Mouse (Mus musculus) kidney, postnatal 0 days (tissue): Measurements from ENCODE around the gene Cldn5. TPM values are rescaled to one million over a fixed set of nuclear protein-coding genes. Genes with fewer than 3 reads are reported as not detected.
A peak's percentile ranks its signal among the peaks of the same experiment; 100 is the strongest.

ENCODE experiments used
- ATAC-seq: fragments of 200-750 bp; cut with Nextera tagmentation; replicated peaks from 2 replicates; pipeline ENCODE4 v1.8.0; 2017; ENCODE audit warnings: low read depth, moderate number of reproducible peaks, moderate TSS enrichment, moderate library complexity; ENCODE audit not compliant: low FRiP score
- DNase-seq: peaks from one replicate; pipeline ENCODE4 v3.0.0-alpha.2; 2016; ENCODE audit warnings: low spot score
- H3K27ac ChIP-seq: fragments of 300-500 bp; sonication (generic); 2 replicates; pipeline ENCODE4 v1.5.1; 2014; ENCODE audit warnings: mild to moderate bottlenecking
- H3K27me3 ChIP-seq: fragments of 300-500 bp; sonication (generic); 2 replicates; pipeline ENCODE4 v1.6.1; 2014; ENCODE audit warnings: low read length, mixed read lengths; ENCODE audit not compliant: insufficient read depth
- H3K36me3 ChIP-seq: fragments of 300-500 bp; sonication (generic); 2 replicates; pipeline ENCODE4 v1.6.1; 2014; ENCODE audit warnings: low read length, mixed read lengths; ENCODE audit not compliant: insufficient read depth
- H3K4me1 ChIP-seq: fragments of 300-500 bp; sonication (generic); replicated peaks from 2 replicates; pipeline ENCODE4 v1.6.1; 2014; ENCODE audit warnings: antibody characterized with exemption, low read length, mixed read lengths; ENCODE audit not compliant: insufficient read depth
- H3K4me2 ChIP-seq: fragments of 300-500 bp; sonication (generic); 2 replicates; pipeline ENCODE4 v1.6.1; 2014; ENCODE audit warnings: mild to moderate bottlenecking, low read length, moderate library complexity, mixed read lengths
- H3K4me3 ChIP-seq: fragments of 300-500 bp; sonication (generic); replicated peaks from 2 replicates; pipeline ENCODE4 v1.5.1; 2014; ENCODE audit warnings: low read depth, low read length
- H3K9ac ChIP-seq: fragments of 300-500 bp; sonication (generic); 2 replicates; pipeline ENCODE4 v1.6.1; 2014; ENCODE audit warnings: low read depth, low read length
- H3K9me3 ChIP-seq: fragments of 300-500 bp; sonication (generic); replicated peaks from 2 replicates; pipeline ENCODE4 v1.6.1; 2016; ENCODE audit warnings: low read length, inconsistent platforms, mixed read lengths
- CTCF ChIP-seq: IDR thresholded peaks from 2 replicates; pipeline ENCODE4 v1.5.1; 2016; ENCODE audit warnings: antibody characterized with exemption, low read depth, mild to moderate bottlenecking, moderate library complexity
- WGBS: fragments of 180-500 bp; shearing (Covaris S2); extraction: QIAGEN DNeasy Blood & Tissue Kit; methylation state at CpG from one replicate; pipeline ENCODE4 v1.1.7; 2014; 5-methylcytosine and 5-hydroxymethylcytosine counted together
- polyA plus RNA-seq: library from polyadenylated mRNA; unstranded; fragments of >200 nt; fragmentation: Nextera tagmentation; extraction: Ambion mirVana; gene quantifications from 2 replicates; pipeline ENCODE4 v1.2.1, GENCODE M21; 2015

Cldn5 gene
- polyA plus RNA-seq, 1 experiment from 2014 or later: 107 TPM

DNA sequence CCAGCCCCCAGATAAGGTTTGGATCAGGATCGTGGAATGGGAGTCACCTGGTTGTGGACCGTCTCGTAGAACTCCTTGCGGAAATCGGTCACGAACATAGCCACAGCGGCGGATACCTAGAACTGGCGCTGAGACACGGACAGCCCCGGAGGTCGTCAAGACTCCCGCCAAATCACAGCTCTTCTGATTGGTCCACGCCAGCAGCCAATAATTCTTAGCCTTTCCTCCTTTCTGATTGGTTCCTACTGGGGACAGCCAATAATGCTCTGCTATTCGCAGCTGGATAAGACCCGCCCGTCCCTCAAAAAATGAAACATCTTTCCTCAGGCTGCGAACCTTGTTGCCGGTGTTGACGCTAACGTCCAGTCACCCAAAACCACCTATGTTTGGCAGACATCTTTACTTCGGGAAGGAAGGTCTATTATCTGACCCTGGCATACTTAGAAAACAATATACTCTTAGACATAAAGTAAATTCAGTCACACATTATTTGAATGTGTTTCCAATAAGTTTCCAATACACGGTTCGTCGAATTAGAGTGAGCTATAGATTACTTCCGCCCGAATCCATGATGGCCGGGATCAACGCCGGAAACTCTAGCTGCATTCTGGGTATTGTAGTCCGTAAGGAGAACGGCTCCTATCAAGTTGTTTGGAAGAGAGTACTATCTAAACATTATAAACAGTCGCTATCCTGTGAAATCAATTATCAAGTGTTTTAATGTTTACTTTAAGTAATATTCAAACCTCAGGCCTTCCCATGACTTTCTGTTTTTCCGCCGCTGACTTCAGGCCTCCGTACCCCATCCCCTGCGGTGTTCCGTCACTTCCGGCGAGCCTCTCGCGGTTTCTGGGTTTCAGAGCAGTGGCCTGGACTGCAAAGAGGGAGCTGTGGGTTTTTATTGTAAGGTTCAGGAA lies 35.1 kb downstream of the Cldn5 start, which contains the start of the genes Ufd1 and Cdc45:
TSS of gene Ufd1 (plus strand) at position 312 of the 917 bp plus-strand sequence.
TSS of gene Cdc45 (minus strand) at position 520 of the 917 bp plus-strand sequence.
- Histone ChIP-seq H3K9me3 (no peaks in the 10 kb centered on the region), H3K27me3 (no peaks in the 10 kb centered on the region), H3K4me1 (peaks cover 5% of the 10 kb centered on the region), H3K36me3 (peaks cover 24% of the 10 kb centered on the region), H3K4me3 (peak within 1 kb of the TSS; percentile 95), H3K9ac (peak within 1 kb of the TSS; percentile 89), H3K4me2 (peak within 1 kb of the TSS; percentile 77), H3K27ac (peak within 1 kb of the TSS; percentile 92)
- ATAC-seq (peak; percentile 95), DNase-seq (peak; percentile 99)
- under 1% methylated on average over 42 of the region's 42 CpGs for WGBS
- no peak for TF ChIP-seq CTCF

GRCm38 (mm10) chr16:18812385-18812910 lies 35.8 kb downstream of the Cldn5 start:
- no peak for ATAC-seq
- peaks cover 5% of the 10 kb centered on the region for H3K4me1 ChIP-seq
- peak overlapping the region; percentile 95 for H3K4me3 ChIP-seq
- H3K9me3 ChIP-seq: no peaks in the 10 kb centered on the region
- peak; percentile 43 for DNase-seq
- H3K4me2 ChIP-seq: peak overlapping the region; percentile 77
- H3K9ac ChIP-seq: peak overlapping the region; percentile 89
- TF ChIP-seq CTCF: no peak
- H3K27me3 ChIP-seq: no peaks in the 10 kb centered on the region
- WGBS: 2% methylated on average over 31 of the region's 31 CpGs
- peaks cover 31% of the 10 kb centered on the region for H3K36me3 ChIP-seq
- peak overlapping the region; percentile 92 for H3K27ac ChIP-seq

GRCm38 (mm10) chr16:18822356-18822755 lies 45.7 kb downstream of the Cldn5 start:
- Histone ChIP-seq H3K4me2 (no peak overlapping the region), H3K9me3 (no peaks in the 10 kb centered on the region), H3K4me3 (no peak overlapping the region), H3K4me1 (no peaks in the 10 kb centered on the region), H3K36me3 (peaks cover 79% of the 10 kb centered on the region), H3K9ac (no peak overlapping the region), H3K27ac (no peak overlapping the region), H3K27me3 (no peaks in the 10 kb centered on the region)
- DNase-seq: no peak
- TF ChIP-seq CTCF: no peak
- 92% methylated on average over 1 of the region's 1 CpGs for WGBS
- no peak for ATAC-seq

DNA sequence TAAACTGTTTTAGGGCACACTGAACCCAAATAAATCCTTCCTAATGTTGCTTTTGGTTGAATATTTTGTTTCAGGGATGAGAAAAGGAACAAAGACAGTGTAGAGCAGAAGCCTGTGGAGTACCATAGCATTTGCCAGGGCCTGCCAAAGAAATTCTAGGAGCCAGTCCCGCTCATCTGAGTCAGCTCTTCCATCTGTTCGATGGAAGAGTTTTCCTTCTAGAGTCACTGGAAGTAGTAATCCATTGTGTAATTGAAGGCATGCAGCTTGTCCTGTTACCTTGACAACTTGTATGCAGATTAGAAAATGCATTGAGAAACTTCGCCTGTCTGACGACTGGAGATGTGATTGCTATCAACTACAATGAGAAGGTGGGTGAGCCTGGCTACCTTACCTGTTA lies 46.3 kb downstream of the Cldn5 start:
- Histone ChIP-seq H3K4me1 (no peaks in the 10 kb centered on the region), H3K4me2 (no peak overlapping the region), H3K36me3 (peaks cover 82% of the 10 kb centered on the region), H3K9me3 (no peaks in the 10 kb centered on the region), H3K27ac (no peak overlapping the region), H3K27me3 (no peaks in the 10 kb centered on the region), H3K4me3 (no peak overlapping the region), H3K9ac (no peak overlapping the region)
- DNase-seq: no peak
- no peak for ATAC-seq
- 80% methylated on average over 4 of the region's 4 CpGs for WGBS
- no peak for TF ChIP-seq CTCF

Other genes with a start within 250 kb of the Cldn5 start
- gene Tbx1, start 186.2 kb upstream of the Cldn5 start, polyA plus RNA-seq: 0.23 and 0.32 TPM in 2 replicates
- gene Gp1bb, start 154.4 kb upstream of the Cldn5 start, polyA plus RNA-seq: 0.57 and 0.92 TPM in 2 replicates
- gene Gm49601, start 150.4 kb upstream of the Cldn5 start, polyA plus RNA-seq: 1.3 and 2.0 TPM in 2 replicates
- gene Sept5, start 146.9 kb upstream of the Cldn5 start, polyA plus RNA-seq: 10.4 and 12.0 TPM in 2 replicates
- gene Ufd1, start 34.9 kb downstream of the Cldn5 start, polyA plus RNA-seq: 82.3 and 86.1 TPM in 2 replicates
- gene Cdc45, start 35.1 kb downstream of the Cldn5 start, polyA plus RNA-seq: 20.1 and 24.9 TPM in 2 replicates
- 27.5 and 30.5 TPM in 2 replicates for gene 2510002D24Rik, start 59.7 kb downstream of the Cldn5 start, polyA plus RNA-seq
- gene Gm28539, start 59.7 kb downstream of the Cldn5 start, polyA plus RNA-seq: not detected in 2 replicates
- 89.9 and 96.5 TPM in 2 replicates for gene Mrpl40, start 100.0 kb downstream of the Cldn5 start, polyA plus RNA-seq
- 11.1 and 11.2 TPM in 2 replicates for gene Hira, start 100.2 kb downstream of the Cldn5 start, polyA plus RNA-seq